Mouse (Mus musculus) hindbrain, postnatal 0 days (tissue): ENCODE data around the gene Col5a2. TPM values are rescaled to one million over a fixed set of nuclear protein-coding genes. Genes with fewer than 3 reads are reported as not detected.
"Not testable (repeated sequence)": the region's sequence is repeated elsewhere in the genome, so short reads cannot be mapped to it uniquely, and the experiment has no call there.

Experiments
- ATAC-seq: fragments of 200-750 bp; cut with Nextera tagmentation; 2 replicates; pipeline ENCODE4 v1.8.0; 2017; ENCODE audit warnings: mild to moderate bottlenecking, moderate TSS enrichment, moderate library complexity
- DNase-seq: peaks from one replicate; pipeline ENCODE4 v3.0.0-alpha.2; 2015; ENCODE audit warnings: low spot score
- H3K27ac ChIP-seq: fragments of 300-500 bp; sonication (generic); 2 replicates; pipeline ENCODE4 v1.5.1; 2014; ENCODE audit warnings: mild to moderate bottlenecking
- H3K27me3 ChIP-seq: fragments of 300-500 bp; sonication (generic); 2 replicates; pipeline ENCODE4 v1.6.1; 2014; ENCODE audit warnings: low read length, mixed read lengths; ENCODE audit not compliant: insufficient read depth
- H3K36me3 ChIP-seq: fragments of 300-500 bp; sonication (generic); 2 replicates; pipeline ENCODE4 v1.6.1; 2014; ENCODE audit warnings: low read length, mixed read lengths; ENCODE audit not compliant: insufficient read depth
- H3K4me1 ChIP-seq: fragments of 300-500 bp; sonication (generic); 2 replicates; pipeline ENCODE4 v1.6.1; 2014; ENCODE audit warnings: antibody characterized with exemption, low read length, mixed read lengths; ENCODE audit not compliant: insufficient read depth
- H3K4me2 ChIP-seq: fragments of 300-500 bp; sonication (generic); 2 replicates; pipeline ENCODE4 v1.6.1; 2014; ENCODE audit warnings: low read depth, mild to moderate bottlenecking, low read length, moderate library complexity, mixed read lengths
- H3K4me3 ChIP-seq: fragments of 300-500 bp; sonication (generic); 2 replicates; pipeline ENCODE4 v1.5.1; 2014; ENCODE audit warnings: low read length
- H3K9ac ChIP-seq: fragments of 300-500 bp; sonication (generic); replicated peaks from 2 replicates; pipeline ENCODE4 v1.6.1; 2014; ENCODE audit warnings: mild to moderate bottlenecking, low read length, moderate library complexity, mixed read lengths
- H3K9me3 ChIP-seq: fragments of 300-500 bp; sonication (generic); 2 replicates; pipeline ENCODE4 v1.6.1; 2016; ENCODE audit warnings: low read length, mixed read lengths
- CTCF ChIP-seq: IDR thresholded peaks from 2 replicates; pipeline ENCODE4 v1.5.1; 2016; ENCODE audit warnings: antibody characterized with exemption, control low read depth, low read depth
- WGBS: fragments of 180-500 bp; shearing (Covaris S2); extraction: QIAGEN DNeasy Blood & Tissue Kit; methylation state at CpG from one replicate; pipeline ENCODE4 v1.1.7; 2014; 5-methylcytosine and 5-hydroxymethylcytosine counted together
- polyA plus RNA-seq: library from polyadenylated mRNA; unstranded; fragments of >200 nt; fragmentation: Nextera tagmentation; extraction: Ambion mirVana; gene quantifications from 2 replicates; pipeline ENCODE4 v1.2.1, GENCODE M21; 2015
- total RNA-seq: library from RNA; depleted of rRNA; stranded (reverse); fragments of >200 nt; gene quantifications from 2 replicates; pipeline ENCODE4 v1.2.3, GENCODE M21; 2014; rRNA removed

The Col5a2 gene
- total RNA-seq (15.9 and 17.9 TPM in 2 replicates), polyA plus RNA-seq (6.7 and 7.3 TPM in 2 replicates)

GRCm38 (mm10) chr1:45502865-45503332, at the start of gene Col5a2:
TSS of gene Col5a2 (minus strand) at chr1:45503282.
- peak; percentile 53; the same call in 1 of the 2 replicates for ATAC-seq

GRCm38 (mm10) chr1:45550531-45550930, 47.4 kb upstream of the Col5a2 start:
- Histone ChIP-seq H3K9me3 (no peaks in the 10 kb centered on the region), H3K4me2 (no peak overlapping the region), H3K27ac (no peak overlapping the region), H3K4me3 (no peak overlapping the region), H3K9ac (no peak overlapping the region), H3K36me3 (no peaks in the 10 kb centered on the region), H3K4me1 (no peaks in the 10 kb centered on the region), H3K27me3 (no peaks in the 10 kb centered on the region)
- DNase-seq (no peak), ATAC-seq (no peak)
- no peak for TF ChIP-seq CTCF
- 85% methylated on average over 4 of the region's 4 CpGs for WGBS

More at GRCm38 (mm10) chr1:45502865-45503332, at the start of gene Col5a2:
- Histone ChIP-seq H3K27me3 (no peaks in the 10 kb centered on the region), H3K4me2 (peak within 1 kb of the TSS; percentile 59), H3K4me1 (no peaks in the 10 kb centered on the region), H3K9me3 (no peaks in the 10 kb centered on the region), H3K4me3 (peak within 1 kb of the TSS; percentile 41), H3K36me3 (no peaks in the 10 kb centered on the region), H3K27ac (peak within 1 kb of the TSS; percentile 32; the same call in 1 of the 2 replicates), H3K9ac (peak within 1 kb of the TSS; percentile 22)
- no peak for TF ChIP-seq CTCF
- peak; percentile 67 for DNase-seq
- WGBS: 34% methylated on average over 12 of the region's 12 CpGs

GRCm38 (mm10) chr1:45541888-45542287, 38.8 kb upstream of the Col5a2 start:
- Histone ChIP-seq H3K4me3 (no peak overlapping the region), H3K9me3 (no peaks in the 10 kb centered on the region), H3K36me3 (no peaks in the 10 kb centered on the region), H3K4me2 (no peak overlapping the region), H3K27me3 (no peaks in the 10 kb centered on the region), H3K4me1 (no peaks in the 10 kb centered on the region), H3K27ac (no peak overlapping the region), H3K9ac (no peak overlapping the region)
- DNase-seq (peak; percentile 24), ATAC-seq (no peak)
- WGBS: 34% methylated on average over 1 of the region's 1 CpGs
- TF ChIP-seq CTCF: no peak

- H3K4me2 ChIP-seq: no peak overlapping the region
- 94% methylated on average over 2 of the region's 2 CpGs for WGBS
- no peak overlapping the region for H3K9ac ChIP-seq
- TF ChIP-seq CTCF: no peak
- H3K27me3 ChIP-seq: no peaks in the 10 kb centered on the region
- H3K27ac ChIP-seq: no peak overlapping the region
- no peaks in the 10 kb centered on the region for H3K9me3 ChIP-seq
- no peaks in the 10 kb centered on the region for H3K36me3 ChIP-seq
- ATAC-seq (no peak), DNase-seq (no peak)
- H3K4me1 ChIP-seq: no peaks in the 10 kb centered on the region
- H3K4me3 ChIP-seq: no peak overlapping the region
These were observed 38.1 kb upstream of the Col5a2 start for GRCm38 (mm10) chr1:45541161-45541560.

GRCm38 (mm10) chr1:45531486-45531885, 28.4 kb upstream of the Col5a2 start:
- H3K4me1 ChIP-seq: no peaks in the 10 kb centered on the region
- no peak for DNase-seq
- 92% methylated on average over 2 of the region's 2 CpGs for WGBS
- H3K4me3 ChIP-seq: no peak overlapping the region
- H3K9ac ChIP-seq: no peak overlapping the region
- ATAC-seq: no peak
- H3K4me2 ChIP-seq: no peak overlapping the region
- no peak for TF ChIP-seq CTCF
- H3K36me3 ChIP-seq: no peaks in the 10 kb centered on the region
- H3K27ac ChIP-seq: no peak overlapping the region
- no peaks in the 10 kb centered on the region for H3K9me3 ChIP-seq
- H3K27me3 ChIP-seq: no peaks in the 10 kb centered on the region

GRCm38 (mm10) chr1:45527476-45527875, 24.4 kb upstream of the Col5a2 start:
- H3K9me3 ChIP-seq, H3K9ac ChIP-seq, H3K27me3 ChIP-seq, H3K4me3 ChIP-seq, H3K4me2 ChIP-seq, DNase-seq, ATAC-seq, H3K4me1 ChIP-seq, H3K36me3 ChIP-seq, H3K27ac ChIP-seq: not testable (repeated sequence)

GRCm38 (mm10) chr1:45523601-45524000, 20.5 kb upstream of the Col5a2 start:
- Histone ChIP-seq H3K9ac (no peak overlapping the region), H3K4me1 (no peaks in the 10 kb centered on the region), H3K36me3 (no peaks in the 10 kb centered on the region), H3K27me3 (no peaks in the 10 kb centered on the region), H3K4me2 (no peak overlapping the region), H3K4me3 (no peak overlapping the region), H3K9me3 (no peaks in the 10 kb centered on the region), H3K27ac (no peak overlapping the region)
- no peak for TF ChIP-seq CTCF
- DNase-seq (no peak), ATAC-seq (no peak)
- 89% methylated on average over 3 of the region's 3 CpGs for WGBS
